Mouse (Mus musculus) lung, embryonic 16.5 days (tissue): ENCODE data around the gene Dnajb2. TPM values are rescaled to one million over a fixed set of nuclear protein-coding genes. Genes with fewer than 3 reads are reported as not detected.

Experiments
- ATAC-seq: fragments of 200-750 bp; cut with Nextera tagmentation; 2 replicates; pipeline ENCODE4 v1.8.0; 2017; ENCODE audit warnings: low read depth, mild to moderate bottlenecking, moderate library complexity
- H3K27ac ChIP-seq: fragments of 300-500 bp; sonication (generic); 2 replicates; pipeline ENCODE4 v1.5.1; 2014; ENCODE audit warnings: mild to moderate bottlenecking, control low read depth, low read length
- H3K27me3 ChIP-seq: fragments of 300-500 bp; sonication (generic); 2 replicates; pipeline ENCODE4 v1.6.1; 2014; ENCODE audit warnings: low read depth, low read length, mixed read lengths; ENCODE audit not compliant: control insufficient read depth, insufficient read depth
- H3K36me3 ChIP-seq: fragments of 300-500 bp; sonication (generic); 2 replicates; pipeline ENCODE4 v1.6.1; 2014; ENCODE audit warnings: low read length; ENCODE audit not compliant: control insufficient read depth, insufficient read depth
- H3K4me1 ChIP-seq: fragments of 300-500 bp; sonication (generic); replicated peaks from 2 replicates; pipeline ENCODE4 v1.6.1; 2014; ENCODE audit warnings: low read length, mixed read lengths; ENCODE audit not compliant: control insufficient read depth, insufficient read depth
- H3K4me2 ChIP-seq: fragments of 300-500 bp; sonication (generic); 2 replicates; pipeline ENCODE4 v1.6.1; 2014; ENCODE audit warnings: low read depth, low read length, control low read depth
- H3K4me3 ChIP-seq: fragments of 300-500 bp; sonication (generic); 2 replicates; pipeline ENCODE4 v1.5.1; 2014; ENCODE audit warnings: mild to moderate bottlenecking, low read length, control low read depth
- H3K9ac ChIP-seq: fragments of 300-500 bp; sonication (generic); 2 replicates; pipeline ENCODE4 v1.6.1; 2014; ENCODE audit warnings: low read length, control low read depth
- H3K9me3 ChIP-seq: fragments of 300-500 bp; sonication (generic); 2 replicates; pipeline ENCODE4 v1.6.1; 2016; ENCODE audit warnings: low read length; ENCODE audit not compliant: control insufficient read depth
- WGBS: fragments of 180-500 bp; shearing (Covaris S2); extraction: QIAGEN DNeasy Blood & Tissue Kit; methylation state at CpG from one replicate; pipeline ENCODE4 v1.1.7; 2014; 5-methylcytosine and 5-hydroxymethylcytosine counted together
- polyA plus RNA-seq: library from polyadenylated mRNA; unstranded; fragments of >200 nt; fragmentation: Nextera tagmentation; extraction: Ambion mirVana; gene quantifications from 2 replicates; pipeline ENCODE4 v1.2.1, GENCODE M21; 2015

The Dnajb2 gene
- polyA plus RNA-seq, 1 experiment from 2014 or later, result 32.7 TPM

DNA sequence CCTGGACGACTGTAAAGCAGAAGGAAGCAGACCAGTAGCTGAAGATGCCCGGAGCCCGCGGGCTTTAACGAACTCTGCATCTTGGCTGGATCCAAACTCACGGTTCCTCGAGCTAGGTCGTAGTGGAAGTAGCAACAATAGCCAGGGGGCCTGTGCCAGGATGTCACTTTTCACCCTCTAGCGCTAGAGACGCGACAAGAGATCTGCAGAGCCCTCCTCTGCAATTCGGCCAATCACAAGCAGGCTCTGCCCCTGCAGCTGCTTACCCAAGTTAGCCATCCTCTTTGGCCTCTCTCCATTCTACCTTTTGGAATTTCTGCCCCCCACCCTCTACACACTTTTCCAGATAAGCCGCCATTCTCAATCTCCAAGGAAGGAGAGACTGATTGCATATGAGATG is 42.0 kb downstream of the Dnajb2 start, which contains the start of gene Resp18:
Resp18 (minus strand) TSS at position 188 of the 400 bp plus-strand sequence.
- WGBS, result 7% methylated on average over 13 of the region's 13 CpGs
- H3K36me3 ChIP-seq, result no peaks in the 10 kb centered on the region
- ATAC-seq, result no peak

GRCm38 (mm10) chr1:75283017-75283416 is 46.8 kb downstream of the Dnajb2 start:
- ATAC-seq, result no peak
- no peak overlapping the region for H3K4me2 ChIP-seq
- H3K9me3 ChIP-seq, result no peaks in the 10 kb centered on the region
- 69% methylated on average over 5 of the region's 5 CpGs for WGBS
- H3K27ac ChIP-seq, result no peak overlapping the region
- H3K4me1 ChIP-seq, result no peaks in the 10 kb centered on the region
- peaks cover 5% of the 10 kb centered on the region for H3K27me3 ChIP-seq
- no peak overlapping the region for H3K4me3 ChIP-seq
- H3K36me3 ChIP-seq, result no peaks in the 10 kb centered on the region
- no peak overlapping the region for H3K9ac ChIP-seq

More for the DNA sequence above, 42.0 kb downstream of the Dnajb2 start, which contains the start of gene Resp18:
- Histone ChIP-seq H3K4me2 (no peak within 1 kb of the TSS), H3K9me3 (no peaks in the 10 kb centered on the region), H3K9ac (no peak within 1 kb of the TSS), H3K4me1 (no peaks in the 10 kb centered on the region), H3K4me3 (no peak within 1 kb of the TSS), H3K27ac (no peak within 1 kb of the TSS), H3K27me3 (peaks cover 12% of the 10 kb centered on the region)

- no peak overlapping the region for H3K4me2 ChIP-seq
- no peaks in the 10 kb centered on the region for H3K4me1 ChIP-seq
- H3K27ac ChIP-seq, result no peak overlapping the region
- no peaks in the 10 kb centered on the region for H3K27me3 ChIP-seq
- no peaks in the 10 kb centered on the region for H3K36me3 ChIP-seq
- 77% methylated on average over 7 of the region's 7 CpGs for WGBS
- H3K9me3 ChIP-seq, result no peaks in the 10 kb centered on the region
- no peak overlapping the region for H3K4me3 ChIP-seq
- H3K9ac ChIP-seq, result no peak overlapping the region
- ATAC-seq, result no peak
These were observed 48.7 kb downstream of the Dnajb2 start for GRCm38 (mm10) chr1:75284911-75285310.

DNA sequence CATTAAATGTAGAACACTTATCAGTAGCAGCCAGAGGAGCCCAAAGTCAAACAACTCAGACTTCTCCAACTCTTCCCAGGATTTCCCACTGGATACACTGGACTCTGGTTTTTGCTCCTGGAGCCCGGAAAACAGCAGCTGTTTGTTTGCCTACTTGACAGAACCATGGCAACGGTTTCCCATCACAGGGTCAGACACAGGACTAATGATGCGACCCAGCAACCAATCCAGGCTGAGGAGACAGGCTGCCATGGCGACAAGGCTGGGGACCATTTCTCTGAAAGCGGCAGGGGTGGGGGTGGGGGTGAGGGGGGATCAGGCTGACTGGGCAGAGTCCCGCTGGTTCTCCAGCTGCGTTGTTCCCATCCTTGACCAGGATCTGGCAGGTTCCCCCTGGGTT is 53.2 kb downstream of the Dnajb2 start:
- no peak overlapping the region for H3K9ac ChIP-seq
- no peak overlapping the region for H3K4me3 ChIP-seq
- no peak for ATAC-seq
- H3K27ac ChIP-seq, result no peak overlapping the region
- no peaks in the 10 kb centered on the region for H3K9me3 ChIP-seq
- no peak overlapping the region for H3K4me2 ChIP-seq
- WGBS, result under 1% methylated on average over 7 of the region's 7 CpGs
- no peaks in the 10 kb centered on the region for H3K27me3 ChIP-seq
- H3K4me1 ChIP-seq, result no peaks in the 10 kb centered on the region
- H3K36me3 ChIP-seq, result no peaks in the 10 kb centered on the region

DNA sequence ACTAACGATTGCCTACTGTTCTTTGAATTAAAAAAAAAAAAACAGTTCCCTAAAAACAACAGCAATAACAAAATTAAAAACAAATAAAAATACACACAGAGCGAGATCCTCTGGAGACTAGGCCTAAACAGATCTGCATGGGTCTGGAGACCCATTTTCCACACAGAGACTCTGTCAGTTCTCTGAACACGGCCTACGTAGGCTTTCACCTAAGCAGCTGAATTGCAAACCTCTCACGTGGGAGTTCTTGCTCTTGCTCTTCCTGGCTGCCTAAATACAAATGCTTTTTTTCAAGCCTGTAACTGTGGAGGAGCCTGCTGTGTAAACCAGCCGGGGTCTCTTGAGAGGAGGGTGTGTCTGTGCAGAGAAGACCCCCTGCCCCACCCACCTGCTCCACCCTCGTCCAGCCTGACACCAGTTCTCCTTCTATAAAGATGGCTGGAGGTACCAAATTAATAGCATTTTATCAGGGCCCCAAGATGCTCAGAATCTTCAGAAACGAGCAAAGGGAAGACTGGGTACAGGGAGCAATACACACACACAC is 53.8 kb downstream of the Dnajb2 start:
- ATAC-seq, result no peak
- Histone ChIP-seq H3K36me3 (no peaks in the 10 kb centered on the region), H3K9ac (no peak overlapping the region), H3K4me3 (no peak overlapping the region), H3K9me3 (no peaks in the 10 kb centered on the region), H3K27ac (no peak overlapping the region), H3K4me2 (no peak overlapping the region), H3K27me3 (no peaks in the 10 kb centered on the region), H3K4me1 (no peaks in the 10 kb centered on the region)
- 47% methylated on average over 8 of the region's 8 CpGs for WGBS

DNA sequence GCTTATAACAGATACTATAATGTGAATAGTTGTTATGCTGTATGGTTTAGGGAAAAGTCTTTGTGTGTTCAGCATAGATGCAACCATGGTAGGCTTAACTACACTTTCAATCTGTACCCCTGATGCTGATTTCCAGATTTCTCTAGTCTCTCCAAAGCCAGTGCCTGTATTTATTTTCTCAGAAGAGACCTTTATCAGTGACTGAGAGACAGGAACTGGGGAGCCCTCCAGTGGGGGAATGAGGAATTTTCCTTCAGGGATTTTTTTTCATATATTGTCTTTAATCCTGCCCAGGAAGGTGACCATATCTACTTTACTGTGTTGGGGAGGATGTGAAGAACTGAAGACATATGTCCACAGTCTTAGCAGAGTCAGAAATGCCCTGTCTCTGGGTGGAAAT is 54.4 kb downstream of the Dnajb2 start:
- H3K27ac ChIP-seq, result no peak overlapping the region
- H3K4me2 ChIP-seq, result no peak overlapping the region
- no peak overlapping the region for H3K4me3 ChIP-seq
- H3K9me3 ChIP-seq, result no peaks in the 10 kb centered on the region
- H3K9ac ChIP-seq, result no peak overlapping the region
- no peak for ATAC-seq
- no peaks in the 10 kb centered on the region for H3K4me1 ChIP-seq
- no peaks in the 10 kb centered on the region for H3K36me3 ChIP-seq
- H3K27me3 ChIP-seq, result no peaks in the 10 kb centered on the region

- Histone ChIP-seq H3K4me2 (no peak overlapping the region), H3K9ac (no peak overlapping the region), H3K4me1 (no peaks in the 10 kb centered on the region), H3K4me3 (no peak overlapping the region), H3K9me3 (no peaks in the 10 kb centered on the region), H3K27me3 (no peaks in the 10 kb centered on the region), H3K36me3 (no peaks in the 10 kb centered on the region), H3K27ac (no peak overlapping the region)
- 79% methylated on average over 8 of the region's 8 CpGs for WGBS
- no peak for ATAC-seq
These were observed 55.1 kb downstream of the Dnajb2 start for GRCm38 (mm10) chr1:75291321-75291720.

GRCm38 (mm10) chr1:75292476-75293330 is 56.5 kb downstream of the Dnajb2 start:
- no peaks in the 10 kb centered on the region for H3K27me3 ChIP-seq
- H3K4me2 ChIP-seq, result no peak overlapping the region
- H3K27ac ChIP-seq, result no peak overlapping the region
- no peaks in the 10 kb centered on the region for H3K36me3 ChIP-seq
- no peaks in the 10 kb centered on the region for H3K4me1 ChIP-seq
- no peak for ATAC-seq
- H3K9me3 ChIP-seq, result no peaks in the 10 kb centered on the region
- no peak overlapping the region for H3K4me3 ChIP-seq
- H3K9ac ChIP-seq, result no peak overlapping the region
- WGBS, result 15% methylated on average over 12 of the region's 12 CpGs

DNA sequence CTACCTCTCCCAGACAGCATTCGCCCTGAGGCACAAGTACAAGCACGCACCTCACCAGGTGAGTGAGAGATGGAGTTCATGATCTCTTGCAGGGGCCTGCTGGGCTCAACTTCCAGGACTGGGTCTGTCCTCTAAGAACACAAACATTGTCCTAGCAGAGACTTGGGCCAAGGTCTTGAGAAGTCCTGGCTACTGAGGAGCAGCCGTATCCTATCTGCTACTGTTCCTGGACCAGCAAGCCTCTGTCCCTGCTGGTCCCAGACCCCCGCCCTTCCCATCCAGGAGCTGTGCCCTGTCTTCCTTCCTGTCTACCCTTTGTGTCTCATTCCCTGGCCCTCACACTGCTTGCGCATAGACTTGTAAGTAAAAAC is 57.1 kb downstream of the Dnajb2 start:
- no peak overlapping the region for H3K4me2 ChIP-seq
- H3K27ac ChIP-seq, result no peak overlapping the region
- no peaks in the 10 kb centered on the region for H3K27me3 ChIP-seq
- H3K9me3 ChIP-seq, result no peaks in the 10 kb centered on the region
- H3K36me3 ChIP-seq, result no peaks in the 10 kb centered on the region
- H3K4me3 ChIP-seq, result no peak overlapping the region
- no peaks in the 10 kb centered on the region for H3K4me1 ChIP-seq
- no peak for ATAC-seq
- no peak overlapping the region for H3K9ac ChIP-seq
- WGBS, result 76% methylated on average over 5 of the region's 5 CpGs
